Mouse (Mus musculus): Measurements from ENCODE around the gene Myog.
"Not testable (repeated sequence)": the region's sequence is repeated elsewhere in the genome, so short reads cannot be mapped to it uniquely, and the experiment has no call there.

Gene Myog

DNA sequence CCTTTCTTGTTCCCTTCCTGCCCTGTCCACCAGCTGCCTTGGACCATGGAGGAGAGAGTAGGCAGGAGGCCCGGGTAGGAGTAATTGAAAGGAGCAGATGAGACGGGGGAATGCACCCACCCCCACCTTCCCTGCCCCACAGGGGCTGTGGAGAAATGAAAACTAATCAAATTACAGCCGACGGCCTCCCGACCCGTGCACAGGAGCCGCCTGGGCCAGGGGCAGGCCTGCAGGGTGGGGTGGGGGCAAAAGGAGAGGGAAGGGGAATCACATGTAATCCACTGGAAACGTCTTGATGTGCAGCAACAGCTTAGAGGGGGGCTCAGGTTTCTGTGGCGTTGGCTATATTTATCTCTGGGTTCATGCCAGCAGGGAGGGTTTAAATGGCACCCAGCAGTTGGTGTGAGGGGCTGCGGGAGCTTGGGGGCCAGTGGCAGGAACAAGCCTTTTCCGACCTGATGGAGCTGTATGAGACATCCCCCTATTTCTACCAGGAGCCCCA is at the start of gene Myog:
Gene Myog (plus strand): TSS at position 392 of the 502 bp plus-strand sequence.
- DNase-seq (ENCODE audit: low spot score in 2 of 2): no peak

DNA sequence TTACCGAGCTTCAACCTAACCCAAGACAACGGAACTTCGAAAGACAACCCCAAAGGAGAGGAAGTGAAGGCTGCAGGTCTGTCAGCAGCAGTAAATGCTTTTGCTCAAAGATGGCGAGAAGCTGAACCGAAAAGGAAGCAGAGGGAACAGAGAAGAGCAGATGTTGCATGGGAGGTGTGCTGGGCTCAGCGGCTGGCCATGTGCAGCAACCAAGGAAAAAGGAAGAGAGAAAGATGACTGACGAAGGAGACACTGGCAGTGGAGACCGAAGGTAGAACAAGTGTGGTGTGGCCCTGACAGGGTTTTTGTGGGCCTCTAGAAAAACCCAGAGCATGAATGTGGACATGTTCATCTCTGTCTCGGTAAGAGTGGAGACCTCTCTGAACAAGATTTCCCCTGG is 49.1 kb upstream of the Myog start:
- DNase-seq (ENCODE audit: low spot score in 2 of 2): no peak

DNA sequence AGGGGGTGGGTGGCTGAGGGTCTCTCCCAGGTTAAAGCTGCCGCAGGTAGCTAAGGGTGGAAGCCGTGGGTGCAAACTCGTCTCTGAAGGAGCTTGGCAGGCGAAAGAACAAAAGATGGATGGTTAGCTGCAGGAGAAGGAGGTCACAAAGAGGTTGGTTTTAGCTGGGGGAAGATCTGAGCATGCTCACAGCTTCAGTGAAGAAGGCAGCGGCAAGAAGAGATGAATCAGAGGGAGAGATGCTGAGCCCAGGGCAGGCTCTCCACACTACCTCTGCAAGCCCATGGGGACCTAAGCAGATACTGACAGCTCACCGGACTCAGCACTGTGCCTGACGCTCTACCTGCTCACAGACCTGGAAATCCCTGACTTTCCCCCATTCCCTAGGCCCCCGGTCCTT is 48.5 kb upstream of the Myog start:
- DNase-seq (ENCODE audit: low spot score in 2 of 2): no peak

DNA sequence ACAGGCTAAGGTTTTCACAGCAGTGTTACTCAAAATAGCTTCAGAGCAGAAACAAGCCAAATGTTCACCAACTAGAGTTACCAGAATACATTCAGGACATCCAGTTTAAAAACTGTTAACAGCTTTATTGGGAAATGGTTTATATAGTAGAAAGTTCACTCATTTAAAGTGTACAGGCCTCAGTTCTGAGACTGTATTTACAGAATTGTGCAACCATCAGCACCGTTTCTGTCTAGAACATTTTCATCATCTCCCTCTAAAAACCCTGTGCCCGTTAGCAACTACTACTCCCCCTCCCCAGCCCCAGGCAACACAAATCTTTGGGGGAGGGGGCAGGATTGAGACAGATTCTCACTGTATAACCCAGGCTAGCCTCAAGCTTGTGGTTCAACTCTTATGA is 47.5 kb upstream of the Myog start:
- DNase-seq (ENCODE audit: low spot score in 2 of 2): no peak

DNA sequence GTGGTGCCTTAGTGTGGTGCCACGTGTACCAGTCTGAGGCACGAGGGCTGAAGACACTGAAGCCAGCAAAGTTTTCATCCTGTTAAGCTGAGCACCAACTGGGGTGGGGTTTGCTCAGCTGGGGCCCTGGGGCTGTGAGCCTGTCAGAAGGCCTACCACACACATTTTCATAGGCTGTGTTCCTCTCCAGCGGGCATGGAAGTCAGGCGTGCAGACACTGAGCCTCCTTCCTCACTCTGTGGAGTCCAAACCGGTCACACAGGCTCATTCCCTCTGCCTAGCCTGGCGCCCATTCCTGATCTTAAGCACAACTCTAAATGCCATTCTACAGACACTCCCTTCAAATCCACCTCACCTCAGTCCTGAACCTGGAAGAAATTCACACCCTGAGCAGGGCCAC is 46.3 kb upstream of the Myog start:
- no peak for DNase-seq (ENCODE audit: low spot score in 2 of 2)

DNA sequence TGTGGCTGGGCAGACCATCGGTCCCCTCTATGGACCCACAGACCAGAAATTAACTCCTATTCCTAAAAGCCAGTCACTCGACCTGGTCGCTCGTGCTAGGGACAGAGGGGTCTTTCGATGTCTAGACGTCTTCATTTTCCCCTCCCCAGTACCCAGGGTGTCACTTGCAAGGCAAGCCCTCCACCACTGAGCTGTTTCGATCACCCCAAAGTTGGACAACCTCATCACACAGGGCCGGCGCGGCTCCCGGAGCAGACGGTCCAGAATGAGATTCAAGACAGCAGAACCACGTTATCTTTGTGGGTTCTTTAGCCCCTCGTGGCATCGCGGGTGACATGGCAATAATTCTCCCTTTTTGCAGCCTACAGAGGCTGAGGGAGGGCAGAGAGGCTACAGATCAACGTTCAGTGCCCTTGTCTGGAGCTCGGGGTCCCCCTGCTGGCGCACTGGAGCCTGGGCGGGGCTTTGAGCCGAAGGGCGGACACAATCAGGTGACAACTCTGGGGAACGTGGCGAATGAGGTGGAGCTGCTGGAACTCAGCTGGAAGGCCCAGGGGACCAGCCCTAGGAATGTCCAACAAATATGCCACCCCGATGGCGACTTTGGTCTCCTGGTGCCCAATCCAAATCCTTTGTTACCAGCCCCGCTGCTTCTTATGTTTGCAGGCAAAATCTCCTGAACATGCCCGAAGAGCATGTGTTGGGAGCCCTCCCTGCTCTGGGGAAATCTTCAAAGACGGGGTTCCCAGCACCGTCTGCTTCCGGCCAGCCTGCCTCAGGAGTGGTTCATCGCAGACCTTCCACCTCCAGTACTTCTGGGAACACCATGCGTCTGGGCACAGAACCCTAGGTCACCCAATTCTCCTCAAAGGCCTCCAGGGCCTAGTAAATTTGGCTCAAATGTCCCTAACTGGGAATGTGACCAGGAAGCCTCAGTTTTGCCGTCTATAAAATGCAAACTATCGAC is 45.6 kb upstream of the Myog start:
- peak; percentile 88 to 92 for DNase-seq (ENCODE audit: low spot score in 2 of 2)

DNA sequence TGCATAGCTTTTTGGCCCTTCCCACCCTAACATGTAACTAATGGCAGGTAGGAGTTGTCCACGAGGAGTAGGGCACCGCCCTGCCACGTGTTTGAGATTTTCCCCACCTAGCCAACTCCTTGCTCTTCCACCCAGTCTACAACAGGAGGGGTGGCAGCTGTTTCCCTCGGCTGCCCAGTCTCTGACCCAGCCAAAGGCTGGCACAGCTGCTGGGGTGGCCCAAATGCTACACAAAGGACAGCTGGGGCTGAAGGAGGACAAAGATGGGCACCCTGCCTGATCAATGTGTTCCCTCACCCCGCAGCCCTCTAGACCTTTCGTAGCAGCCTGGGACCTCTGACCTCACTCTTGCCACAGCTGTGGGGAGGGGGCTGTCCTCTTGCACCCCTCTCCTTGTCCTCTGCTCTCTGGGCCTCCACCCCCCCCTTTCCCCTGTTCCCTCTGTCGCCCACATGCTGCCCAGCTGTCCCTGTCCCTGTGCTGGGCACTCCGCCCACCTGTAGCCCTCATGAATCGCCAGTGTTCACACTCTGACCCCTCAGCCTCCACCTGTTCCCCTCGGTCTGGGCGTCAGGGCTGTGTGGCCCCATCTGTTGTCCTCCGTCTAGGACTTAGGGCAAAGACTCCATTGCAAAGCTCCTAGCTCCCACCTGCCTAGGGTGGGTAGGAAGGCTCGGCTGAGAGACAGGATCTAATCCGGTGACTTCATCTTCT is 44.6 kb upstream of the Myog start:
- peak in 1 of 2 experiments; percentile 26 for DNase-seq (ENCODE audit: low spot score in 2 of 2)

DNA sequence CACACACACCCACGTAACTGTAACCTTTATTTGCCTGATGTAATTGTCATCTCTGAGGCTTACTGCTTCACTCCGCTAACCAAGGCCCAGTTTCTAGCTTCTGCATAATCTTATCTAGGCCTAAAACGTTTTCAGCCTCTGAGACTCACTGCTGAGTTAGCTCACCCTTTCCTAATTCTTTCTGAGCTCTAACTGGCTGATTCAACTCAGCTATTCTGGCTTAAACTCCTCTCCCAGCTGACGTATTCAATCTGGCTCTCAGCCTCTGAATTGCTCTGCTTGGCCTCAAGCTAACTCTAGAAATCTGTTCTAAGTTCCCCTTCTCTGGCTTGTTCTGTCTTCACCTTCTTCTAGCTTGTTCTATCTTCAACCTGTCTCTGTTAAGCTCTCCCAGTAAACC is 43.2 kb upstream of the Myog start:
- DNase-seq (ENCODE audit: low spot score in 2 of 2): no peak

DNA sequence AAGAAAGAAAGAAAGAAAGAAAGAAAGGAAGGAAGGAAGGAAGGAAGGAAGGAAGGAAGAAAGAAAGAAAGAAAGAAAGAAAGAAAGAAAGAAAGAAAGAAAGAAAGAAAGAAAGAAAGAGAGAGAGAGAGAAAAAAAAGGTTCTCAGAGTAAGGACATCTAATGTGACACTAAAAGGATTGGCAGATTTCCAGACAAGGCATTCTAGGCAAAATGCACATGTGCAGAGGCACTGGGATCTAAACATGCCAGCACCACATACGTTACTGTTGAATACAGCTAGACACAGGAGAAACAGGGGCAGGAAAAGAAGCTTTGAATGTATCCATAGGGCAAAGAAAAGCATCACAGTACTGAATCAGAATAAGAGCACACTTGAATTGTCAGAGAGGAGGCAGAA is 40.1 kb upstream of the Myog start:
- DNase-seq (ENCODE audit: low spot score in 2 of 2): not testable (repeated sequence)

DNA sequence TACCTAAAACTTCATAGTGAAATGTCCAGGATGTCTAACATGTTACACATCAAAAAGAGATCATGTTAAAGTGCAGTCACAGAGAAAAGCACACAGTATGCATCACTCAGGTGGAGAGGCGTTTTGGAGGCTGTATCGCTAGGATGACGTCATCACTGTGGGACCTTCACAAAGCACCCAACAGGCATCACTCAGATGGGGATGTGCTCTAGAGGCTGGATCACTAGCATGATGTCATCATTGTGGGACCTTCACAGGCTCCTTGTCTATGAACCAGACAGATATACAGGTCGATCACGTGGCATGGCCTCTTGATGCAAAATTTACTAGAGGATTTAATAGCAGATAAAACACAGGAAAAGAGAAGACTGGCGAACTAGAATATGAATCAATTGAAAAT is 25.4 kb upstream of the Myog start:
- no peak for DNase-seq (ENCODE audit: low spot score in 2 of 2)

DNA sequence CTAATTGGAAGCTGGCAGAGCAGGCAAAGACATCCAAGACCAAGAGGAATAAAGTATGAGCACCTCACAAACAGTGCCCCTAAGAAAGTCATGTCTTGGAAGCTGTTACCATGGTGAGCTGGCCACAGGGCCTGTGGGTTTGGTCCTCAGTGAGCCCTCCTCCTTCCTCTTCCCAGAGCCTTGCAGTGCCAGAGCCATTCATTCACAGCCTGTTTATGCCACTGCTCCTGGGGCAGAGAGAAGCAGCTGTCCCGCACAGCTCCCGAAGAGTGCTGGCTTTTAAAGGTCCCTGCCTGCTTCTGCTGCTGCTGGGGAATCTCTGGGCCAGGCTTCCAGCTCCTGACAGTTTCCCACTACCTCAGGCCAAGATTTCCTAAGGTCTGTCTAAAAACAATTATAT is 24.0 kb upstream of the Myog start:
- DNase-seq (ENCODE audit: low spot score in 2 of 2): no peak

DNA sequence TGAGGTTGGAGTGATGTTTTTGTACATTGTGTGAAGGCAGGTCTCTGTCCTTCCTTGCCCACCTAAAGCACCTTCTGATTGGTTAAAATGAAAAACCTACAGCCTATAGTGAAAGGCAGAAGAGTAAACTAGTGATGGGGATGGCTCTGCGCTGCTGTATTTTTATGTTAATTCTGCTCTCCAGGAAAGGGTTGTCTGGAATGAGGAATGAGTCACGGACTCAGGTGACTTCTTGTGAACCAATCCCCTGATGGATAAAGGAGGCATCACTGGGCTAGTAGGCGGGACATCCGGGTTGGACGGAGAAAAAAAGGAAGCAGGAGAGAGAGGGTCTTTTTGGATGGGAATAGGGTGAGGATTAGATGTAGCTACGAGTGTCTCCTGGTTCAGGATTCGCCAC is 19.8 kb upstream of the Myog start:
- no peak for DNase-seq (ENCODE audit: low spot score in 2 of 2)

DNA sequence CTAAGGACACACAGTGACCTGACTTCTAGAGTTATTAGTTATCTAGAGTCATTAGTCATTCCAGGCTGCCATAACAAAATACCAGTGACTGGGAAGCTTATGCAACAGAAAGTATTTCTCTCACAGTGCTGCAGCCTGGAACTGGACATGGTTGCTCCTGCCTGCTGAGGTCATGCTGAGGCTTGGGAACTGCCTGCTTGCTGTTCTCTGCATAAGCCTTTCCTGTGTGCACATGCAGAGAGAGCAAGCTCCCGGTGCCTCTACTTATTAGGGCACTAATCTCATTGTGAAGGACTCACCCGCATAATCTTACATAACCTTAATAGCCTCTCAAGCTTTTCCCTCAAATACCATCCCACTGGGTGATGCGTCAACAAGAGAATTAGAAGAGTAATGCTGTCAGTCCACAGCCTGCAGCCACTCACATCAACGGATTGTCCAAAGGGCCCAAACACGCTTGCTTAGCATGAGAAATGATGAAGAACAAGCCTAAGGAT is 17.0 kb upstream of the Myog start:
- no peak for DNase-seq (ENCODE audit: low spot score in 2 of 2)

DNA sequence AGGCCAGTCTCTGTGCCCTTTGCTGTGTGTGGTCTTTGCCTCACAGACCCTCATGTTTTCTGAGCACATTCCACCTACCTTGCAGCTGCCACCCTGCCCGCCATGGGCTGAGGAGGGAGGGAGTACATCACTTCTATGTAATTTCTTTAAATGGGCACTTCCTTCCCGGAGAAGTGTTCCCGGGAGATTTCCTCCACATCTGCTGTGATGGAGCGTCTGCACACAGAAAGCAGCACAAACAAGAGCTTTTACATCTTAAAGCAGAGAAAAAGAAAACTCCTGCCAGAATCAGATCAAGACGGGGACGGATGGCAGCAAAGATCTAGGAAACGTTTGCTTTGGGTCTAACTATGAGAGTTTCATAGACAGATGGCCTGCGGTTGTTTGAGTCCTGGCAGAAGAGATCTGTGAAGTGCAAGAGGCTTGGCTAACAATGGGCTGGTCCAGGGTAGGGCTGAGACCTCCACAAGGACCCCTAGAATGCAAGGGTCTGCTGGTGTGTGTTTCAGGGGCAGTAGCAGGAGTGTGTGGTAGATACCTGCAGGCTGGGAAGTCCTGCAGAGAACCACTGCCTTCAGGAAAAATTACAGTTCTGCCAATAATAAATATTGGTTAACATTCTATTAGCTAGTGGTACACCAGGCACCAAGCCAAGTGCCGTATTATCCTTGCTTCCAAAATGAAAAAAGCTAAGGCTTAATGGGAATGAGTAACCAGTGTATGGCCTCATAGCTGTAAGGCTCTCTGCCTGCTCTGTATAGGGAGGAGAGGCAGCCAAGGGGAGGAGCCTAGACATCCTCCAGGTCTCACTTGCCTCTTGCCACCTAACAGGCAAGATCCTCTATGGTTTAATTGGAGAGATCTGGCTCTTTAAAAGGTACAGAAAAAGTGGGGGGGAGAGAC is 16.0 kb upstream of the Myog start:
- no peak for DNase-seq (ENCODE audit: low spot score in 2 of 2)

DNA sequence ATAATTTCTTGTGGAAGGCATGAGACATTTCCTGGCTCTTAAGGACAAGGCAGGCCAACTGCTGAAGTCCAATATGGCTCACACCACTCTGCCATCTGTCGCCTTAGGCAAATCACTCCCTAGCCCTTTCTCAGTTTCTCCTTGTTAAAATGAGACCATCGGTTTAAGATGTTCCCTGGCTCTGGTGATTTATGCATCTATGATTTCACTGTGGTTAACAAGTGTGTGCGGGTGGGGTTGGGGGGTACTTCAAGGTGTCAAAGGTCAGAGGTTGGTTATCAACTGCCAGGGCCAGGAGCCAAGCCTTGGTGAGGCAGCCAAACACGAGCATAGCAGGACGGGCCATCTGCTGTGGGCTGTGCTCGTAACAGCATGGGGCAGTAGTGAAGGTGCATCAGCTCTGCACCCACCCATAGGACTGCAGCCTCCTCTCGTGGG is 15.3 kb upstream of the Myog start:
- DNase-seq (ENCODE audit: low spot score in 2 of 2): peak in 1 of 2 experiments; percentile 51

DNA sequence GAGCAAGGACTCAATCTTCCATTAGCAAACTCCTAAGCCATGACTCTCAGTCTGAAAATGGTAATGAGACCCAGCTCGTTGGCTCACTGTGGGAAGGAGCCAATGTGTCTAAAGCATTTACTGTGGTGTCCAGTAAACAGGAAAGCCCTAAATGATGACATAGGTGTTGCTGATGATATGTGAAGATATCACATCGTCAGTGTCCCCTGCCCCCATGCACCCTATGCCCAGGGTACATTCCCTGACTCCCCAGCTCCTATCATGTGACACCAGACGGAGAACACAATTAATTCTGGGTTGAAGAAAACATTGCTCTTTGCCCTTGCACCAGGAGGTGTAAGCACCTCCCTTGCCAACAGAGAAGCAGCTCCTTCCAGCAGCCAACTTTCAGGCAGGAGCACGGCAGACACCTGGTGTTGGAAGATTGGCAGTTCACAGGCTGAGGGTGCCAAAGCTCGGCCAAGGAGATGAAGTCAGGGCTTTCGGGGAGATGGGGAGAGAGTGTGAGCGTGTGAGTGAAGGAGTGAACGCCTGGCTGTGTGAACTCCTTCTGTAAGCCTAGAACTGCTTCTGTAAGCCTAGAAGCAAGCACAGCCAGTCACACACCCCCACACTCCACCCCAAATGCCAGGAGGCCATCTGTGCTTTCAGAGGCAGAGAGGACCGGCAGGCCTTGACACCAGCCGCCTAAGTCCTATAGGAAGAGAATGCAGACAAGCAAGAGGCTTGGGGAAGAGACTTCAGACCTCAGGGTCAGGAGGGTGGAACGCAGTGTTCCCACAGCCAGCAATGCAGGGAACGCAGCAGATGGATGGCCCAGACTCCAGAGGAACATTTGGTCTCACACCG is 13.9 kb upstream of the Myog start:
- peak in 1 of 2 experiments; percentile 37 for DNase-seq (ENCODE audit: low spot score in 2 of 2)

DNA sequence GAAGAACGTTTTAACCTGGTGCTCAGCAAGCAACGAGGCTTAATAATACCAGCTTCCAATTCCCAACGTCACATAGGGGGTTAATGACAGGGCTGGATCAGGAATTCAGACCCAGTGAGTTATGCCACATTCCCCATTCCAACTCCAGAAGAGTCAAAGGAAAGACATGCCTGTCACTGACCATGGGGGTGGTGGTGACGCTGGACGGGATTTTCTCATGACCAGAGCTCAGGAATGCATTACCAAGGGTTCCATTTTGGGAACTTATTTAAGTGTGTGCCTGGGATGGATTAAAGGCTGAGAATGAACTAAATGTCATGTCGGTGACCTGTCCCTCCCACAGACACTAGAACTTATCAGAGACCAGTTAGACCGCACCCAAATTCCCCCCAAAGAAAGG is 13.0 kb upstream of the Myog start:
- no peak for DNase-seq (ENCODE audit: low spot score in 2 of 2)

DNA sequence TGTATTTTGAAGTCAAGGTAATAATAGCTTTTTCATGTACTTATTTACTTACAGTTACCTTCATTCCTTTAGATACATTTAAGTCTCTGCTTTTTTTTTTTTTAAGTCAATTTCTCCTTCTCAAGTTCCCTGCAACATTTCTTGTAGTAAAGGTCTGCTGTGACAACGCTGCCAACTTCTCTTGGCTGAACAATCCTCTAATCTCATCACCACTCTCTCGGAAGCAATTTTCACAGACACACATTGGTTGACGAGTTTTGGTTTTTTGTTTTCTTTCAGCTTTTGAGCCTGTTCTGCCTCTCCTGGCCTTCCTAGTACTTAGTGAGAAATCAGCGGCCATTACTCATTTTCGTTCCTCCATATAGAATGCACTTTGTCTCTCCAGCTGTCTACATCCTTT is 9.6 kb upstream of the Myog start:
- no peak for DNase-seq (ENCODE audit: low spot score in 2 of 2)

DNA sequence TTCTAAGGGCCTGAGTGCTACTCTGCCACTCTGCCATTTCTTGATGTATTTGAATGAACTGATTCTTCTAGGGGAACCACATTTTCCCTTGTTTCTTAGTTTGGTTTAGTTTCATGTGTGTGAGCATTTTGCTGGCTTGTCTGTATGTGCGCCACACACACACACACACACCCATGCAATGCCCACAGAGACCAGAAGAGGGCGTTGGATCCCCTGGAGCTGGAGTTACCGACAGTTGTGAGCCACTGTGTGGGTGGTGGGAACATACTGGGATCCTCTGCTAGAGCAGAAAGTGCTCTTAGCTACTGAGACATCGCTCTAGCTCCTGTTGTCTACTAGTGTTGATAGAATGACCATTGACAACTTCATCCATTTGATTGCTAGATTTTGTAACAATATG is 8.2 kb upstream of the Myog start:
- no peak for DNase-seq (ENCODE audit: low spot score in 2 of 2)

DNA sequence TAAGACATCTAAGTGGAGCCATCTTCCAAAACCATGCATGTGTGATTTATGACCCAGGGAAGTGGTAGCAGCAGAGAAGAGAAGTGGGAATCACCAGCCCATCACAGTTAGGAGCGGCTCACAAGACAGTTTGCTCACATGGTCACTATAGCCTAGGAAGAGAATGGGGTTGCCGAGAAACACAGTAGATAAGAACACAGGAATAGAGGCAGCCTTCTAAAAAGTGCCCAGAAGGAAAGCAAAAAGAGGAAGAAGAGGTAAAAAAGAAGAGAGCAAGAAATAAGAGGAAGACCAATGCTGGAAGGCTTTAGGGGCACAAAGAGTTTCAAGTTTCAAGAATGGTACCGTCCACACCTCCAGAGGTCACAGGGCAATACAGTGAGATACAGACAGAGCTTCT is 7.4 kb upstream of the Myog start:
- no peak for DNase-seq (ENCODE audit: low spot score in 2 of 2)

DNA sequence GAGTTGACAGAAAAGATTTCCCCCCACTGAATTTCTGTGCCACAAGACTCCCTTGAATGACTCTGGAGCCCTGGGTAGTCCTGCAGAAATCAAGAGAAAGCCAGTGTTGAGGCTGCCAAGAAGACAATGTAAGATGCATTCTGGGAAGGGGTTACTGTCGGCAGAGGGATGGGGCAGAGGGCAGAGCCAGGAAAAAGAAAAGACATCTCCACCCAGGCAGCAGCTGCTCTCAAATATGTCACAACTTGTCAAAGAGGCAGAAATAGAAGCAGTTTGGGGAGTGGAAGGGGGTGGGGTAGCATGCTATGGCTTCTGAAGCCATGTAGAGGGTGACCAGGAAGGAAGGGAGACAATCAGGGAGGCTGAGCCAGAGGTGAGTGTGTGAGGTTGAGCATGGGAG is 6.7 kb upstream of the Myog start:
- no peak for DNase-seq (ENCODE audit: low spot score in 2 of 2)

Data from cerebellum, postnatal 4 days (tissue).